Mouse (Mus musculus) Patski (cell line): ENCODE measurements at regions not wholly inside any gene's neighbourhood (a gene's known extent, or its start where the extent isn't known, plus 50 kb on each side); places are given as distances from the start of the nearest gene placed in this dataset.

Experiments used
- ATAC-seq: fragments of 100-300 bp; one replicate; pipeline ENCODE4 v1.8.0; 2021
- CTCF ChIA-PET: fragments of 350-600 bp; sonication (Branson Sonifier 250); formaldehyde crosslinking; loops from one replicate; lab custom pipeline; 2022; ENCODE audit warnings: inconsistent platforms; lab: Charles Lee
- POLR2A ChIA-PET: fragments of 350-600 bp; sonication (Branson Sonifier 250); formaldehyde crosslinking; loops from one replicate; lab custom pipeline; 2022; ENCODE audit warnings: antibody characterized with exemption, inconsistent platforms; lab: Charles Lee
- DNase-seq: peaks from one replicate; pipeline ENCODE4 v3.0.0-alpha.2; 2011; ENCODE audit warnings: low read depth, low spot score
- H3K27me3 ChIP-seq: fragments of 371-371 bp; one replicate; pipeline ENCODE4 v1.5.1; 2021
- CTCF ChIP-seq: fragments of 100-300 bp; IDR thresholded peaks from one replicate; pipeline ENCODE4 v1.5.1; 2021
- in situ Hi-C: fragments of 300-500 bp; cut with MboI; formaldehyde crosslinking; loops from 3 replicates; pipeline ENCODE4 v1.11.1; 2018; ENCODE audit warnings: low pct_unique_long_range_greater_than_20kb, mixed read lengths

GRCm38 (mm10) chr10:16635463-16635862 is 1087.6 kb upstream of the Cited2 start:
- ChIA-PET CTCF (no interaction called here), POLR2A (no interaction called here)
- no peak for ATAC-seq
- TF ChIP-seq CTCF, result no peak
- no peaks in the 10 kb centered on the region for H3K27me3 ChIP-seq
- DNase-seq, result no peak
- in situ Hi-C loops, result loop anchor here (5.0 kb wide), 1 partner anchor 1087 kb away; the partner anchor contains the start of gene Cited2

- ChIA-PET CTCF (interaction anchor here (1.0 to 1.2 kb wide), 3 partner anchors 10 to 1089 kb away, joined by 3 to 5 read pairs (median 5); no protein-coding TSS in a partner anchor), POLR2A (interaction anchor here (0.6 kb wide), 1 partner anchor 20 kb away, joined by 4 read pairs; no protein-coding TSS in a partner anchor)
- DNase-seq, result peak; percentile 35
- ATAC-seq, result peak; percentile 82
- TF ChIP-seq CTCF, result peak; percentile 87
- H3K27me3 ChIP-seq, result no peaks in the 10 kb centered on the region
- in situ Hi-C loops, result loop anchor here (5.0 kb wide), 1 partner anchor 1085 kb away; the partner anchor contains the start of gene Cited2
These were observed 1086.0 kb upstream of the Cited2 start for GRCm38 (mm10) chr10:16637006-16637405.

- TF ChIP-seq CTCF, result no peak
- H3K27me3 ChIP-seq, result no peaks in the 10 kb centered on the region
- in situ Hi-C loops, result loop anchor here (5.0 kb wide), 1 partner anchor 1084 kb away; the partner anchor contains the start of gene Cited2
- ATAC-seq (no peak), DNase-seq (no peak)
- ChIA-PET POLR2A (no interaction called here), CTCF (interaction anchor here (1.2 kb wide), 1 partner anchor 13 kb away, joined by 3 read pairs; no protein-coding TSS in a partner anchor)
These were observed 1084.9 kb upstream of the Cited2 start for GRCm38 (mm10) chr10:16638111-16638510.

GRCm38 (mm10) chr10:16640136-16640535 is 1082.9 kb upstream of the Cited2 start:
- DNase-seq (no peak), ATAC-seq (no peak)
- in situ Hi-C loops, result no loop called here
- H3K27me3 ChIP-seq, result no peaks in the 10 kb centered on the region
- POLR2A ChIA-PET, result no interaction called here
- CTCF ChIA-PET, result no interaction called here
- TF ChIP-seq CTCF, result no peak

- ATAC-seq (no peak), DNase-seq (no peak)
- POLR2A ChIA-PET, result interaction anchor here (1.0 kb wide), 1 partner anchor 599 kb away, joined by 3 read pairs; no protein-coding TSS in a partner anchor
- CTCF ChIA-PET, result no interaction called here
- no peak for TF ChIP-seq CTCF
- in situ Hi-C loops, result no loop called here
- no peaks in the 10 kb centered on the region for H3K27me3 ChIP-seq
These were observed 1072.9 kb upstream of the Cited2 start for GRCm38 (mm10) chr10:16650120-16650519.

GRCm38 (mm10) chr10:16652450-16652849 is 1070.6 kb upstream of the Cited2 start:
- no peak for TF ChIP-seq CTCF
- in situ Hi-C loops, result no loop called here
- CTCF ChIA-PET, result no interaction called here
- no peaks in the 10 kb centered on the region for H3K27me3 ChIP-seq
- DNase-seq (no peak), ATAC-seq (no peak)
- POLR2A ChIA-PET, result no interaction called here

- no peaks in the 10 kb centered on the region for H3K27me3 ChIP-seq
- in situ Hi-C loops, result no loop called here
- DNase-seq, result no peak
- ChIA-PET POLR2A (interaction anchor here (0.6 kb wide), 1 partner anchor 1031 kb away, joined by 5 read pairs; no protein-coding TSS in a partner anchor), CTCF (no interaction called here)
- TF ChIP-seq CTCF, result no peak
- ATAC-seq, result no peak
These were observed 1058.5 kb upstream of the Cited2 start for GRCm38 (mm10) chr10:16664483-16664882.

GRCm38 (mm10) chr10:16670286-16670685 is 1052.7 kb upstream of the Cited2 start:
- in situ Hi-C loops, result no loop called here
- DNase-seq, result no peak
- CTCF ChIA-PET, result interaction anchor here (1.0 kb wide), 1 partner anchor 8 kb away, joined by 3 read pairs; no protein-coding TSS in a partner anchor
- H3K27me3 ChIP-seq, result no peaks in the 10 kb centered on the region
- TF ChIP-seq CTCF, result no peak
- POLR2A ChIA-PET, result no interaction called here
- ATAC-seq, result no peak

GRCm38 (mm10) chr10:16681001-16681400 is 1042.0 kb upstream of the Cited2 start:
- POLR2A ChIA-PET, result no interaction called here
- H3K27me3 ChIP-seq, result no peaks in the 10 kb centered on the region
- in situ Hi-C loops, result no loop called here
- CTCF ChIA-PET, result no interaction called here
- no peak for TF ChIP-seq CTCF
- no peak for ATAC-seq
- DNase-seq, result no peak

- POLR2A ChIA-PET, result no interaction called here
- TF ChIP-seq CTCF, result no peak
- in situ Hi-C loops, result no loop called here
These were observed 1037.7 kb upstream of the Cited2 start for GRCm38 (mm10) chr10:16685352-16685751.

GRCm38 (mm10) chr10:16706976-16707375 is 1016.0 kb upstream of the Cited2 start:
- no peak for TF ChIP-seq CTCF
- ChIA-PET POLR2A (no interaction called here), CTCF (no interaction called here)
- no peaks in the 10 kb centered on the region for H3K27me3 ChIP-seq
- ATAC-seq (no peak), DNase-seq (no peak)
- in situ Hi-C loops, result no loop called here

More at GRCm38 (mm10) chr10:16685352-16685751, 1037.7 kb upstream of the Cited2 start:
- ATAC-seq, result no peak
- H3K27me3 ChIP-seq, result no peaks in the 10 kb centered on the region
- no peak for DNase-seq
- CTCF ChIA-PET, result no interaction called here
